Mouse (Mus musculus): ENCODE results near the gene Pde6h.

DNA sequence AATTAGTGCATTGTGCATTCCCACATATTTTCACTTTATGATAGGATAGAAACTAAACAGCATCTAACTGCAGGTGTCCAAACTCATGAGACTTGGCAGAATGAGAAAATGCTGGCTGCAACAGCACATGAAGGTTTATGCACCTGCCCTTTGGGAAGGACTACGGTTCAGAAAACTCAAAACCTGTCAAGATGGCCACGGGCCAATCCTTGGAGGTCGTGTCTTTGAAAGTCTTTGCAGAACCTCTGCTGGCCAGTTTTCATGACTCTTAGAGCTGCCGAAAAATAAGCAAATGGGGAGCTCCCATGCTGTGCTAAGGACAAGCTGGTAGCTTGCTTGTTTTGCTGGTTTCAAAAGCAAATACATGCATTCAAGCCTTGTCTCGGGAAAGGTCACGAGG is 90.7 kb downstream of the Pde6h start:
- TF ChIP-seq CTCF (IDR thresholded peaks at IDR 0.05; ENCODE audit: low read depth) = no peak
- no peak for TF ChIP-seq EP300 (IDR thresholded peaks at IDR 0.05; ENCODE audit: low read depth)

All from heart, postnatal 0 days (tissue).